Mouse (Mus musculus): ENCODE measurements around the gene Ddx42. TPM values are rescaled to one million over a fixed set of nuclear protein-coding genes. Genes with fewer than 3 reads are reported as not detected.
"Not testable (repeated sequence)": the region's sequence is repeated elsewhere in the genome, so short reads cannot be mapped to it uniquely, and the experiment has no call there.

Gene Ddx42
- total RNA-seq (2021) = 10 to 100 TPM; 46.1 to 47.3 TPM
- long read RNA-seq, experiment 1, full-length matches to known transcripts = 22 of 34 reads
- long read RNA-seq, experiment 1, partial matches to known transcripts = 8 of 34 reads
- long read RNA-seq, experiment 1, other reads (novel, unspliced or antisense) = 4 of 34 reads
- long read RNA-seq, experiment 2, full-length matches to known transcripts = 25 of 38 reads
- long read RNA-seq, experiment 2, partial matches to known transcripts = 11 of 38 reads
- long read RNA-seq, experiment 2, other reads (novel, unspliced or antisense) = 2 of 38 reads

GRCm38 (mm10) chr11:106216730-106217490 is at the start of gene Ddx42:
Ddx42 (plus strand) TSS chr11:106216926.
- DNase-seq (ENCODE audit: low spot score in 2 of 2) = peak; percentile 82 to 92

GRCm38 (mm10) chr11:106167435-106167834 is 49.3 kb upstream of the Ddx42 start:
- no peak for DNase-seq (ENCODE audit: low spot score in 2 of 2)

GRCm38 (mm10) chr11:106170807-106171206 is 45.9 kb upstream of the Ddx42 start:
- DNase-seq (ENCODE audit: low spot score in 2 of 2) = no peak

GRCm38 (mm10) chr11:106173228-106173627 is 43.5 kb upstream of the Ddx42 start:
- DNase-seq (ENCODE audit: low spot score in 2 of 2) = no peak

GRCm38 (mm10) chr11:106174372-106174771 is 42.4 kb upstream of the Ddx42 start:
- DNase-seq (ENCODE audit: low spot score in 2 of 2) = peak in 1 of 2 experiments; percentile 67

- DNase-seq (ENCODE audit: low spot score in 2 of 2) = peak in 1 of 2 experiments; percentile 45
These were observed 41.6 kb upstream of the Ddx42 start for GRCm38 (mm10) chr11:106175081-106175480.

- DNase-seq (ENCODE audit: low spot score in 2 of 2) = no peak
These were observed 40.4 kb upstream of the Ddx42 start for GRCm38 (mm10) chr11:106176372-106176771.

GRCm38 (mm10) chr11:106178036-106178782 is 38.5 kb upstream of the Ddx42 start:
- DNase-seq (ENCODE audit: low spot score in 2 of 2) = no peak

- no peak for DNase-seq (ENCODE audit: low spot score in 2 of 2)
These were observed 36.8 kb upstream of the Ddx42 start for GRCm38 (mm10) chr11:106179711-106180448.

GRCm38 (mm10) chr11:106180449-106180801 is 36.3 kb upstream of the Ddx42 start:
- no peak for DNase-seq (ENCODE audit: low spot score in 2 of 2)

GRCm38 (mm10) chr11:106187326-106187725 is 29.4 kb upstream of the Ddx42 start:
- DNase-seq (ENCODE audit: low spot score in 2 of 2) = no peak

- no peak for DNase-seq (ENCODE audit: low spot score in 2 of 2)
These were observed 25.0 kb upstream of the Ddx42 start for GRCm38 (mm10) chr11:106191716-106192115.

- DNase-seq (ENCODE audit: low spot score in 2 of 2) = no peak
These were observed 24.5 kb upstream of the Ddx42 start for GRCm38 (mm10) chr11:106192241-106192640.

- no peak for DNase-seq (ENCODE audit: low spot score in 2 of 2)
These were observed 23.9 kb upstream of the Ddx42 start for GRCm38 (mm10) chr11:106192657-106193370.

- peak; percentile 95 to 97 for DNase-seq (ENCODE audit: low spot score in 2 of 2)
These were observed 23.2 kb upstream of the Ddx42 start for GRCm38 (mm10) chr11:106193371-106194154.

- DNase-seq (ENCODE audit: low spot score in 2 of 2) = no peak
These were observed 22.6 kb upstream of the Ddx42 start for GRCm38 (mm10) chr11:106194155-106194541.

- DNase-seq (ENCODE audit: low spot score in 2 of 2) = no peak
These were observed 21.8 kb upstream of the Ddx42 start for GRCm38 (mm10) chr11:106194891-106195290.

GRCm38 (mm10) chr11:106195341-106195740 is 21.4 kb upstream of the Ddx42 start:
- DNase-seq (ENCODE audit: low spot score in 2 of 2) = no peak

GRCm38 (mm10) chr11:106198277-106198676 is 18.4 kb upstream of the Ddx42 start:
- no peak for DNase-seq (ENCODE audit: low spot score in 2 of 2)

- not testable (repeated sequence) for DNase-seq (ENCODE audit: low spot score in 2 of 2)
These were observed 16.7 kb upstream of the Ddx42 start for GRCm38 (mm10) chr11:106199997-106200396.

Measured in gastrocnemius, postnatal 4 days (tissue).